Mouse (Mus musculus) CH12.LX (cell line): ENCODE data around the gene Matk. TPM values are rescaled to one million over a fixed set of nuclear protein-coding genes. Genes with fewer than 3 reads are reported as not detected.

Source experiments
- DNase-seq: peaks from one replicate; pipeline ENCODE4 v3.0.0-alpha.2; 2013; ENCODE audit errors: extremely low read depth
- H3K27ac ChIP-seq: 2 replicates; pipeline ENCODE4 v1.5.1; 2012; ENCODE audit warnings: low read depth, mild to moderate bottlenecking, control low read depth, moderate library complexity; ENCODE audit not compliant: insufficient read depth
- H3K27me3 ChIP-seq: replicated peaks from 2 replicates; pipeline ENCODE3; 2012; ENCODE audit warnings: inconsistent platforms
- H3K36me3 ChIP-seq, 2 experiments: replicated peaks in 1 of 2; 2 replicates each; pipeline versions ENCODE3 to v1.6.1; 2012; ENCODE audit warnings: inconsistent platforms in 1 of 2, low read length in 1 of 2, mild to moderate bottlenecking in 1 of 2, mixed read lengths in 1 of 2, moderate library complexity in 1 of 2; ENCODE audit not compliant: control insufficient read depth in 1 of 2, insufficient read depth in 1 of 2
- H3K4me1 ChIP-seq, 2 experiments: 2 replicates each; pipeline ENCODE4 v1.6.1; 2012; ENCODE audit warnings: inconsistent platforms in 1 of 2, moderate library complexity in 1 of 2; ENCODE audit not compliant: insufficient read depth in 2 of 2, control insufficient read depth in 1 of 2
- H3K4me2 ChIP-seq: 2 replicates; pipeline ENCODE4 v1.6.1; 2012; ENCODE audit warnings: low read depth, mild to moderate bottlenecking, control low read depth; ENCODE audit not compliant: poor library complexity, insufficient read depth, severe bottlenecking
- H3K4me3 ChIP-seq, 3 experiments: fragments of 150-350 bp in 1 of 3; sonication (generic) in 1 of 3; replicated peaks in 1 of 3; 2 replicates each; pipeline versions ENCODE3 to v1.5.1; 2011 to 2012; ENCODE audit warnings: low read depth in 2 of 3, low read length in 2 of 3, mild to moderate bottlenecking in 2 of 3, moderate library complexity in 2 of 3, control low read depth in 1 of 3, improper control_type of control experiment in 1 of 3, inconsistent platforms in 1 of 3, mixed read lengths in 1 of 3; ENCODE audit not compliant: poor library complexity in 1 of 3
- H3K79me2 ChIP-seq: replicated peaks from 2 replicates; pipeline ENCODE4 v1.6.1; 2012; ENCODE audit warnings: mild to moderate bottlenecking, moderate library complexity; ENCODE audit not compliant: control insufficient read depth, poor library complexity, insufficient read depth, severe bottlenecking; ENCODE audit errors: extremely low read depth
- H3K9ac ChIP-seq: 2 replicates; pipeline ENCODE4 v1.6.1; 2012; ENCODE audit warnings: low read depth, mild to moderate bottlenecking, control low read depth, moderate library complexity; ENCODE audit not compliant: insufficient read depth
- H3K9me3 ChIP-seq: replicated peaks from 2 replicates; pipeline ENCODE3; 2012; ENCODE audit warnings: low read length, inconsistent platforms, mixed read lengths
- BHLHE40 ChIP-seq: IDR thresholded peaks from 2 replicates; pipeline ENCODE4 v1.6.1; 2011; ENCODE audit warnings: mild to moderate bottlenecking, low read depth, low read length, improper control_type of control experiment
- CHD1 ChIP-seq: IDR thresholded peaks from 2 replicates; pipeline ENCODE4 v1.6.1; 2012; ENCODE audit warnings: low read depth, low read length, improper control_type of control experiment, inconsistent platforms
- CTCF ChIP-seq, 2 experiments: IDR thresholded peaks in 1 of 2; conservative IDR thresholded peaks in 1 of 2; 2 replicates each; pipeline ENCODE4 v1.5.1; 2011 to 2012; ENCODE audit warnings: low read depth in 2 of 2, low read length in 2 of 2, improper control_type of control experiment in 1 of 2, inconsistent platforms in 1 of 2, mild to moderate bottlenecking in 1 of 2, moderate library complexity in 1 of 2
- E2F4 ChIP-seq: IDR thresholded peaks from 2 replicates; pipeline ENCODE4 v1.6.1; 2011; ENCODE audit warnings: low read depth, low read length, improper control_type of control experiment; ENCODE audit not compliant: insufficient replicate concordance
- ETS1 ChIP-seq: conservative IDR thresholded peaks from 2 replicates; pipeline ENCODE4 v1.6.1; 2012; ENCODE audit warnings: low read depth, mild to moderate bottlenecking, inconsistent platforms, low read length, improper control_type of control experiment, moderate library complexity
- GABPA ChIP-seq: IDR thresholded peaks from 2 replicates; pipeline ENCODE4 v1.6.1; 2012; ENCODE audit warnings: low read depth, low read length, improper control_type of control experiment, inconsistent platforms; ENCODE audit not compliant: insufficient replicate concordance
- KAT2A ChIP-seq: IDR thresholded peaks from 2 replicates; pipeline ENCODE4 v1.6.1; 2012; ENCODE audit warnings: low read length, improper control_type of control experiment, inconsistent platforms; ENCODE audit not compliant: insufficient replicate concordance
- MAFK ChIP-seq: IDR thresholded peaks from 2 replicates; pipeline ENCODE4 v1.6.1; 2011; ENCODE audit warnings: low read length, improper control_type of control experiment; ENCODE audit not compliant: insufficient replicate concordance
- MAX ChIP-seq: IDR thresholded peaks from 2 replicates; pipeline ENCODE4 v1.6.1; 2011; ENCODE audit warnings: low read length, improper control_type of control experiment
- MEF2A ChIP-seq: IDR thresholded peaks from 2 replicates; pipeline ENCODE4 v1.6.1; 2014; ENCODE audit warnings: low read depth, mild to moderate bottlenecking, inconsistent platforms, low read length, improper control_type of control experiment, borderline replicate concordance
- MYC ChIP-seq: IDR thresholded peaks from 2 replicates; pipeline ENCODE4 v1.6.1; 2011; ENCODE audit warnings: low read depth, mild to moderate bottlenecking, improper control_type of control experiment, low read length
- NELFE ChIP-seq: IDR thresholded peaks from 2 replicates; pipeline ENCODE4 v1.6.1; 2011; ENCODE audit warnings: low read depth, low read length, improper control_type of control experiment
- RAD21 ChIP-seq: IDR thresholded peaks from 2 replicates; pipeline ENCODE4 v1.6.1; 2011; ENCODE audit warnings: low read depth, mild to moderate bottlenecking, low read length, improper control_type of control experiment, moderate library complexity
- RCOR1 ChIP-seq: conservative IDR thresholded peaks from 2 replicates; pipeline ENCODE4 v1.6.1; 2012; ENCODE audit warnings: low read depth, mild to moderate bottlenecking, inconsistent platforms, low read length, improper control_type of control experiment
- SMC3 ChIP-seq: IDR thresholded peaks from 2 replicates; pipeline ENCODE4 v1.6.1; 2011; ENCODE audit warnings: low read depth, low read length, improper control_type of control experiment
- USF1 ChIP-seq: IDR thresholded peaks from 2 replicates; pipeline ENCODE4 v1.6.1; 2014; ENCODE audit warnings: low read depth, mild to moderate bottlenecking, inconsistent platforms, low read length, improper control_type of control experiment
- ZNF384 ChIP-seq: IDR thresholded peaks from 2 replicates; pipeline ENCODE4 v1.6.1; 2012; ENCODE audit warnings: low read depth, low read length, improper control_type of control experiment, inconsistent platforms
- dilution Hi-C: fragments of 300-500 bp; cut with MboI; formaldehyde crosslinking; loops from 2 replicates; pipeline ENCODE4 v1.14.3; 2020; ENCODE audit warnings: low sequenced_read_pairs; ENCODE audit not compliant: extremely low pct_unique_long_range_greater_than_20kb, extremely low pct_ligation_motif_present
- in situ Hi-C: fragments of 300-500 bp; cut with MboI; formaldehyde crosslinking; loops from 3 replicates; pipeline ENCODE4 v1.14.3; 2019; ENCODE audit warnings: low sequenced_read_pairs, low pct_ligation_motif_present, low pct_unique_long_range_greater_than_20kb, mixed read lengths
- polyA plus RNA-seq: library from polyadenylated mRNA; unstranded; fragments of >175 nt; gene quantifications from 2 replicates; pipeline ENCODE4 v1.2.1, GENCODE M21; 2012; ENCODE audit warnings: low read depth; ENCODE audit not compliant: insufficient read length
- total RNA-seq, 2 experiments: library from RNA; depleted of rRNA; stranded (reverse); fragments of 300-350 nt in 1 of 2; fragments of >200 nt in 1 of 2; gene quantifications; 2 replicates each; pipeline ENCODE4 v1.2.3; 2012 to 2014

The Matk gene
- total and polyA plus RNA-seq, 3 experiments = 2.5 to 5.2 (median 3.9) TPM

GRCm38 (mm10) chr10:81287513-81288157, 34.9 kb downstream of the Matk start:
- no peaks in the 10 kb centered on the region for H3K36me3 ChIP-seq
- H3K4me1 ChIP-seq = peaks cover 9 to 55% of the 10 kb centered on the region in 2 experiments; a peak in 3 of 4 replicates
- TF ChIP-seq ZNF384 (no peak), NELFE (no peak), RAD21 (peak; percentile 66), CTCF (conservative IDR thresholded peaks at IDR 0.05 in 1 of 2, IDR thresholded peaks at IDR 0.05 in 1 of 2; ENCODE audit: low read depth in 2 of 2, low read length in 2 of 2) (peak; percentile 85 to 100), RCOR1 (no peak), BHLHE40 (no peak), SMC3 (peak; percentile 75)
- no peak overlapping the region for H3K27ac ChIP-seq
- in situ Hi-C loops (loop anchor here (5.0 kb wide), 1 partner anchor 90 kb away; no protein-coding TSS in a partner anchor), dilution Hi-C loops (no loop called here)
- H3K4me3 ChIP-seq = no peak overlapping the region
- peak; percentile 74 for DNase-seq
- peaks cover 28% of the 10 kb centered on the region for H3K27me3 ChIP-seq
- H3K79me2 ChIP-seq = no peaks in the 10 kb centered on the region
- H3K4me2 ChIP-seq = no peak overlapping the region
- H3K9ac ChIP-seq = no peak overlapping the region
- no peaks in the 10 kb centered on the region for H3K9me3 ChIP-seq

- Histone ChIP-seq H3K79me2 (peaks cover 4% of the 10 kb centered on the region), H3K27me3 (peaks cover 19% of the 10 kb centered on the region), H3K27ac (no peak overlapping the region), H3K9ac (no peak overlapping the region), H3K4me1 (peaks cover 9 to 55% of the 10 kb centered on the region in 2 experiments; a peak in 3 of 4 replicates), H3K4me3 (no peak overlapping the region), H3K4me2 (no peak overlapping the region), H3K9me3 (no peaks in the 10 kb centered on the region), H3K36me3 (no peaks in the 10 kb centered on the region)
- in situ Hi-C loops = loop anchor here (5.0 kb wide), 1 partner anchor 91 kb away; no protein-coding TSS in a partner anchor
- no peak for DNase-seq
- TF ChIP-seq MYC (0 out of 2 replicates have a peak, but pooled peaks have one; percentile 44), SMC3 (0 out of 2 replicates have a peak, but pooled peaks have one; percentile 13), RAD21 (peak; percentile 40), CTCF (conservative IDR thresholded peaks at IDR 0.05 in 1 of 2, IDR thresholded peaks at IDR 0.05 in 1 of 2; ENCODE audit: low read depth in 2 of 2, low read length in 2 of 2) (peak; percentile 60 to 78), CHD1 (no peak)
- TF ChIP-seq, all 38 proteins: peak for 4
- dilution Hi-C loops = no loop called here
These were observed 35.9 kb downstream of the Matk start for GRCm38 (mm10) chr10:81288601-81289000.

- Histone ChIP-seq H3K9ac (no peak overlapping the region), H3K4me2 (no peak overlapping the region), H3K4me3 (no peak overlapping the region), H3K4me1 (peaks cover 6 to 57% of the 10 kb centered on the region in 2 experiments), H3K27ac (no peak overlapping the region), H3K36me3 (no peaks in the 10 kb centered on the region), H3K9me3 (no peaks in the 10 kb centered on the region), H3K79me2 (peaks cover 10% of the 10 kb centered on the region), H3K27me3 (peaks cover 12% of the 10 kb centered on the region)
- dilution Hi-C loops = no loop called here
- DNase-seq = peak; percentile 78
- TF ChIP-seq MEF2A (no peak), GABPA (no peak), MAX (no peak), CTCF (conservative IDR thresholded peaks at IDR 0.05 in 1 of 2, IDR thresholded peaks at IDR 0.05 in 1 of 2; ENCODE audit: low read depth in 2 of 2, low read length in 2 of 2) (peak; percentile 42 to 87; a peak in 3 of 4 replicates), RAD21 (peak; percentile 54), USF1 (no peak), KAT2A (no peak), ETS1 (no peak), MAFK (no peak), E2F4 (no peak), SMC3 (peak; percentile 86)
- in situ Hi-C loops = loop anchor here (5.0 kb wide), 1 partner anchor 92 kb away; no protein-coding TSS in a partner anchor
These were observed 36.5 kb downstream of the Matk start for GRCm38 (mm10) chr10:81289278-81289677.
